ENCODE assay signal across 24 mouse cellular contexts in the genomic region with DNA sequence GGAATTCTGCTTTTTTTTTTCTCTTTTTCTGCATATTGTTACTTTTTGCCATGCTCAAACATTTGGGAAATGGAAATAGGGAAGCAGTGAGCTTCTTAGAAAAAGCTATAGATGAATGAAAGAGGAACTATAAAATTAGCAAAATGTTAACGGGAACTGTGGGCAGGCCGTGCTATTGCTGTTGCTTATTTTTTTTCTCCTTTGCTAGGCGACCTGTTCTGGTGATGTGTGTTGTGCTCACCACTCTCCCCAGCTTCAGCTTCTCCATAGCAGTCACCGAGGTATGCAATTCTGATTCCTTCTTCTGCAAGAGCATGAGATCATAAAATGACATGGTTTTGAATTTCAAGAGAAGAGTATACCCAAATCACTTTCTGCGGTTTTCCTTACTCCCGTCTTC. TPM values are rescaled to one million over a fixed set of nuclear protein-coding genes. Genes with fewer than 3 reads are reported as not detected.
A peak's percentile ranks its signal among the peaks of the same experiment; 100 is the strongest.
DNase-seq lines count a peak whose midpoint lies in the region; ATAC-seq and TF ChIP-seq lines count a peak whose summit lies in the region.
"Had no signal": no experiment of that assay in that cellular context is flagged by ENCODE, and none has a peak within 500 bp of the region (broad histone marks: within the 10 kb centered on the region; RNA-seq: fewer than 3 reads in every experiment).

No protein-coding gene starts in this region.

- H3K9me3 ChIP-seq in lung, postnatal 0 days (ENCODE audit: low read length), result no peaks in the 10 kb centered on the region
- H3K9me3 ChIP-seq: forebrain, embryonic 13.5 days; heart, embryonic 13.5 days; hindbrain, embryonic 15.5 days; kidney, embryonic 15.5 days; liver, embryonic 15.5 days had no signal

- no peak for TF ChIP-seq CTCF in lung, postnatal 0 days (IDR thresholded peaks at IDR 0.05)
- no peak for TF ChIP-seq CTCF in lung, adult 2 months (IDR thresholded peaks at IDR 0.05; ENCODE audit: insufficient read depth, low read length)

- no peak overlapping the region for H3K4me3 ChIP-seq in lung, postnatal 0 days (ENCODE audit: low read depth, low read length)
- H3K4me3 ChIP-seq in lung, adult 2 months (replicated peaks; ENCODE audit: extremely low read depth, low read depth, low read length), result no peak overlapping the region
- H3K4me3 ChIP-seq: forebrain, embryonic 13.5 days; heart, embryonic 13.5 days; hindbrain, embryonic 15.5 days; kidney, embryonic 15.5 days; liver, embryonic 15.5 days; megakaryocyte, embryonic 14.5 days had no signal

- no peaks in the 10 kb centered on the region for H3K27me3 ChIP-seq in lung, postnatal 0 days (replicated peaks; ENCODE audit: insufficient read depth, low read length)
- H3K27me3 ChIP-seq: forebrain, embryonic 13.5 days; heart, embryonic 13.5 days; hindbrain, embryonic 15.5 days; kidney, embryonic 15.5 days; liver, embryonic 15.5 days; megakaryocyte, embryonic 14.5 days had no signal

- no peak for ATAC-seq in lung, postnatal 0 days
- no peak for ATAC-seq in erythroid progenitor cell, adult 5-6 weeks (replicated peaks; ENCODE audit: low FRiP score, poor library complexity, severe bottlenecking)
- ATAC-seq: forebrain, embryonic 13.5 days; intestine, embryonic 16.5 days had no signal

- no peak for TF ChIP-seq POLR2A in lung, adult 2 months (IDR thresholded peaks at IDR 0.05; ENCODE audit: borderline replicate concordance, extremely low read depth, low read depth, low read length)

- H3K4me2 ChIP-seq in lung, postnatal 0 days (replicated peaks; ENCODE audit: low read depth, low read length), result no peak overlapping the region
- H3K4me2 ChIP-seq: forebrain, embryonic 13.5 days; heart, embryonic 13.5 days; hindbrain, embryonic 15.5 days; kidney, embryonic 15.5 days; liver, embryonic 15.5 days had no signal

- DNase-seq in lung, postnatal 0 days (ENCODE audit: low spot score), result peak; percentile 43
- no peak for DNase-seq in lung, adult 2 months
- DNase-seq in MEL-GATA-1-ER (ENCODE audit: extremely low read depth, low read depth), result peak; percentile 62
- peak; percentile 60 for DNase-seq in lung, postnatal 36 days
- peak; percentile 19 for DNase-seq in skeletal muscle tissue, adult 2 months (ENCODE audit: low read depth, low spot score)
- DNase-seq in urinary bladder, adult 18-20 months (ENCODE audit: low spot score in 2 of 2), result no peak
- DNase-seq: adrenal gland, postnatal 14 days; cerebellum, adult 11-12 months; cerebellum, postnatal 36 days; heart, postnatal 36 days; midbrain, embryonic 14.5 days; right cerebral cortex, postnatal 25 days; thymus, postnatal 25 days had no signal

- no peaks in the 10 kb centered on the region for H3K4me1 ChIP-seq in lung, postnatal 0 days (ENCODE audit: insufficient read depth, low read depth, low read length)
- H3K4me1 ChIP-seq in lung, adult 2 months (ENCODE audit: control insufficient read depth, insufficient read depth, low read length), result no peaks in the 10 kb centered on the region
- H3K4me1 ChIP-seq: forebrain, embryonic 13.5 days; hindbrain, embryonic 15.5 days; kidney, embryonic 15.5 days had no signal

- no peak for TF ChIP-seq EP300 in lung, postnatal 0 days (IDR thresholded peaks at IDR 0.05)

- H3K36me3 ChIP-seq in lung, postnatal 0 days (ENCODE audit: insufficient read depth, low read length), result no peaks in the 10 kb centered on the region
- H3K36me3 ChIP-seq: heart, embryonic 13.5 days; hindbrain, embryonic 15.5 days; kidney, embryonic 15.5 days; liver, embryonic 15.5 days had no signal

- H3K27ac ChIP-seq in lung, postnatal 0 days (ENCODE audit: low read length), result no peak overlapping the region
- H3K27ac ChIP-seq: forebrain, embryonic 13.5 days; heart, embryonic 13.5 days; hindbrain, embryonic 15.5 days; kidney, embryonic 15.5 days; liver, embryonic 15.5 days had no signal

- no peak overlapping the region for H3K9ac ChIP-seq in lung, postnatal 0 days (replicated peaks; ENCODE audit: low read depth)
- H3K9ac ChIP-seq: forebrain, embryonic 13.5 days; heart, embryonic 13.5 days; hindbrain, embryonic 15.5 days; kidney, embryonic 15.5 days; liver, embryonic 15.5 days had no signal

- 76% methylated on average over 6 of the region's 6 CpGs for WGBS in lung, postnatal 0 days
- 75% methylated on average over 6 of the region's 6 CpGs for WGBS in lung, adult 2 months

RNA-seq across cellular contexts. Expression of a gene that starts 17.7 kb away (rescaled TPM):
- 0.07 TPM in 1 of 2 replicates, not detected in the other for polyA plus RNA-seq in lung, postnatal 0 days (2015; fragmentation: Nextera tagmentation; extraction: Ambion mirVana)
- polyA plus RNA-seq in lung, adult 2 months (2012; rRNA removed), result 0.12 TPM in 1 of 2 replicates, not detected in the other
- total RNA-seq in erythroid progenitor cell, adult 5-6 weeks (2015; ENCODE audit: low replicate concordance), result 0.72 TPM in 1 of 2 replicates, not detected in the other
- total RNA-seq in erythroid progenitor cell, adult 5-6 weeks (2017; ENCODE audit: low replicate concordance), result 0.90 TPM in 1 of 2 replicates, not detected in the other
- total RNA-seq: adrenal gland, postnatal 14 days; ES-E14; heart, postnatal 36 days; layer of hippocampus, adult 18-20 months; left cerebral cortex, postnatal 14 days had no signal

RNA-seq across cellular contexts. Expression of a gene that starts 37.1 kb away (rescaled TPM):
- 8.2 and 8.7 TPM in 2 replicates for polyA plus RNA-seq in lung, postnatal 0 days (2015; fragmentation: Nextera tagmentation; extraction: Ambion mirVana)
- 5.0 and 9.6 TPM in 2 replicates for polyA plus RNA-seq in lung, adult 2 months (2012; rRNA removed)
- total RNA-seq in erythroid progenitor cell, adult 5-6 weeks (2015; ENCODE audit: low replicate concordance), result 40.7 and 43.6 TPM in 2 replicates
- 34.5 and 37.7 TPM in 2 replicates for total RNA-seq in erythroid progenitor cell, adult 5-6 weeks (2017; ENCODE audit: low replicate concordance)

Comparison
In these comparisons a context has a peak if more than half of its experiments do, and no peak if none do; other contexts are left out.
1. DNase-seq: peak in lung, postnatal 0 days (single experiment), MEL-GATA-1-ER (single experiment), lung, postnatal 36 days (single experiment) and skeletal muscle tissue, adult 2 months (single experiment); none in lung, adult 2 months (single experiment) and urinary bladder, adult 18-20 months (0 of 2).